Mouse (Mus musculus) spleen, adult 2 months (tissue): ENCODE measurements around the gene Fads3. TPM values are rescaled to one million over a fixed set of nuclear protein-coding genes. Genes with fewer than 3 reads are reported as not detected.

Experiments
- DNase-seq, 2 experiments: peaks; one replicate each; pipeline versions ENCODE4 v3.0.0 to v3.0.0-alpha.2; 2012 to 2021; ENCODE audit warnings: low spot score in 2 of 2, low read depth in 1 of 2
- H3K27ac ChIP-seq: fragments of 200-500 bp; 2 replicates; pipeline ENCODE4 v1.5.1; 2012; ENCODE audit warnings: low read length, inconsistent platforms; ENCODE audit not compliant: insufficient read depth
- H3K27me3 ChIP-seq: fragments of 200-500 bp; 2 replicates; pipeline ENCODE4 v1.6.1; 2012; ENCODE audit warnings: mild to moderate bottlenecking, moderate library complexity, low read length, inconsistent platforms; ENCODE audit not compliant: control insufficient read depth, insufficient read depth
- H3K36me3 ChIP-seq: fragments of 200-500 bp; 2 replicates; pipeline ENCODE4 v1.6.1; 2012; ENCODE audit warnings: mild to moderate bottlenecking, low read length, inconsistent platforms; ENCODE audit not compliant: control insufficient read depth, insufficient read depth
- H3K4me1 ChIP-seq: fragments of 200-500 bp; 2 replicates; pipeline ENCODE4 v1.6.1; 2011; ENCODE audit warnings: inconsistent platforms; ENCODE audit not compliant: control insufficient read depth, insufficient read depth, insufficient read length
- H3K4me3 ChIP-seq: fragments of 200-500 bp; 2 replicates; pipeline ENCODE4 v1.5.1; 2011; ENCODE audit warnings: mild to moderate bottlenecking, inconsistent platforms; ENCODE audit not compliant: insufficient read depth, insufficient read length; ENCODE audit errors: extremely low read depth
- CTCF ChIP-seq: fragments of 200-500 bp; IDR thresholded peaks from 2 replicates; pipeline ENCODE4 v1.5.1; 2011; ENCODE audit warnings: mild to moderate bottlenecking, inconsistent platforms; ENCODE audit not compliant: insufficient read depth, insufficient read length, insufficient replicate concordance; ENCODE audit errors: extremely low read depth
- POLR2A ChIP-seq: fragments of 200-500 bp; IDR thresholded peaks from 2 replicates; pipeline ENCODE4 v1.6.1; 2011; ENCODE audit warnings: low read depth, low read length, inconsistent platforms
- WGBS: fragments of 180-500 bp; shearing (Covaris S2); methylation state at CpG from one replicate; pipeline ENCODE4 v1.1.7; 2018; 5-methylcytosine and 5-hydroxymethylcytosine counted together
- polyA plus RNA-seq: library from polyadenylated mRNA; depleted of rRNA; stranded (reverse); fragments of >200 nt; gene quantifications from 2 replicates; pipeline ENCODE4 v1.2.3, GENCODE M21; 2012

Gene Fads3
- polyA plus RNA-seq, 1 experiment: 22.0 TPM

- WGBS: 73% methylated on average over 3 of the region's 3 CpGs
- no peaks in the 10 kb centered on the region for H3K36me3 ChIP-seq
- no peak overlapping the region for H3K4me3 ChIP-seq
- DNase-seq: no peak
- H3K27ac ChIP-seq: no peak overlapping the region
- peaks cover 9% of the 10 kb centered on the region for H3K4me1 ChIP-seq
- TF ChIP-seq POLR2A: no peak
- TF ChIP-seq CTCF: no peak
- H3K27me3 ChIP-seq: peaks cover 9% of the 10 kb centered on the region; the same call in 1 of the 2 replicates
These were observed 2.5 kb upstream of the Fads3 start for GRCm38 (mm10) chr19:10038910-10039309.

- Histone ChIP-seq H3K4me3 (no peak overlapping the region), H3K27me3 (peaks cover 9% of the 10 kb centered on the region; the same call in 1 of the 2 replicates), H3K27ac (no peak overlapping the region), H3K36me3 (no peaks in the 10 kb centered on the region), H3K4me1 (peaks cover 9% of the 10 kb centered on the region)
- no peak for DNase-seq
- 74% methylated on average over 2 of the region's 2 CpGs for WGBS
- TF ChIP-seq POLR2A (no peak), CTCF (no peak; the same call in 1 of the 2 replicates)
These were observed 1.8 kb upstream of the Fads3 start for GRCm38 (mm10) chr19:10039615-10040014.

- no peak overlapping the region for H3K4me3 ChIP-seq
- H3K36me3 ChIP-seq: no peaks in the 10 kb centered on the region
- H3K27ac ChIP-seq: no peak overlapping the region; the same call in 1 of the 2 replicates
- H3K27me3 ChIP-seq: peaks cover 9% of the 10 kb centered on the region; the same call in 1 of the 2 replicates
- DNase-seq: no peak
- TF ChIP-seq CTCF (no peak), POLR2A (no peak)
- peaks cover 9% of the 10 kb centered on the region for H3K4me1 ChIP-seq
- WGBS: 30% methylated on average over 18 of the region's 20 CpGs
These were observed 442 bp upstream of the Fads3 start for GRCm38 (mm10) chr19:10040866-10041387.

- TF ChIP-seq CTCF (no peak), POLR2A (no peak)
- Histone ChIP-seq H3K4me1 (peaks cover 18% of the 10 kb centered on the region), H3K27me3 (peaks cover 9% of the 10 kb centered on the region; the same call in 1 of the 2 replicates), H3K36me3 (no peaks in the 10 kb centered on the region), H3K4me3 (peak overlapping the region; percentile 60; the same call in 1 of the 2 replicates), H3K27ac (0 out of 2 replicates have a peak overlapping the region, but pooled peaks have one; percentile 5)
- WGBS: 35% methylated on average over 6 of the region's 6 CpGs
- DNase-seq: no peak
These were observed 863 bp downstream of the Fads3 start for GRCm38 (mm10) chr19:10042232-10042631.

GRCm38 (mm10) chr19:10042816-10043215 lies 1.4 kb downstream of the Fads3 start:
- 76% methylated on average over 4 of the region's 4 CpGs for WGBS
- no peak for TF ChIP-seq CTCF
- TF ChIP-seq POLR2A: no peak
- no peak for DNase-seq
- Histone ChIP-seq H3K36me3 (no peaks in the 10 kb centered on the region), H3K4me3 (no peak overlapping the region), H3K4me1 (peaks cover 22% of the 10 kb centered on the region), H3K27ac (0 out of 2 replicates have a peak overlapping the region, but pooled peaks have one; percentile 5), H3K27me3 (peaks cover 9% of the 10 kb centered on the region; the same call in 1 of the 2 replicates)

- H3K4me1 ChIP-seq: peaks cover 22% of the 10 kb centered on the region
- TF ChIP-seq POLR2A (no peak), CTCF (no peak)
- no peak overlapping the region for H3K4me3 ChIP-seq
- H3K36me3 ChIP-seq: no peaks in the 10 kb centered on the region
- no peak for DNase-seq
- no peak overlapping the region for H3K27ac ChIP-seq
- peaks cover 9% of the 10 kb centered on the region; the same call in 1 of the 2 replicates for H3K27me3 ChIP-seq
These were observed 2.3 kb downstream of the Fads3 start for GRCm38 (mm10) chr19:10043643-10044042.

- H3K4me3 ChIP-seq: no peak overlapping the region
- no peaks in the 10 kb centered on the region for H3K36me3 ChIP-seq
- H3K27me3 ChIP-seq: peaks cover 9% of the 10 kb centered on the region; the same call in 1 of the 2 replicates
- no peak overlapping the region for H3K27ac ChIP-seq
- no peak for DNase-seq
- WGBS: 56% methylated on average over 2 of the region's 2 CpGs
- H3K4me1 ChIP-seq: peaks cover 22% of the 10 kb centered on the region
- TF ChIP-seq POLR2A (no peak), CTCF (no peak)
These were observed 4.3 kb downstream of the Fads3 start for GRCm38 (mm10) chr19:10045707-10046106.
